Mouse (Mus musculus): ENCODE data around the gene Taf3. TPM values are rescaled to one million over a fixed set of nuclear protein-coding genes. Genes with fewer than 3 reads are reported as not detected.

Taf3 gene
- polyA plus RNA-seq, 1 experiment from 2014 or later, result 11.4 TPM

DNA sequence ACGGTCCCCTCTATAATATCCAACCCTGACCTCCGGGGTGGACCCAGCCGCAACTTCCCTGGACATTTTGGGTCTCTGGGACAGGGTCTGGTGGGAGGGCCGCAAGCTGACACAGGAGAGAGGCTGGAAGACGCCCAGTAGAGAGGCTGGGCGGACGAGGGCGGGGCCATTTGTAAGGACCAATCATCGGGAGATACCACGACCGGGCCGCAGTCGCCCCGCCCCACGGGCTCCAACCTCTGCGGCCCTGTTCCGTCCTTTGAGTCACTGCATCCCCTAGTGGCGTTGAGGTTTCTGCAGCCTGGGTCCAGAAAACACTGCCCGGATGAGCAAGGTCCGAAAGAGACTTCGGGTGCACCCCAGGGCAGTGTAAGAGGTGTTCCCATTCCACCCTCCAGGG lies 168.9 kb downstream of the Taf3 start:
- H3K9me3 ChIP-seq (ENCODE audit: control insufficient read depth, low read length), result no peaks in the 10 kb centered on the region
- peak overlapping the region; percentile 84 for H3K4me2 ChIP-seq (ENCODE audit: low read length)
- peak overlapping the region; percentile 46 for H3K4me3 ChIP-seq (ENCODE audit: low read length)
- H3K27me3 ChIP-seq (replicated peaks; ENCODE audit: control insufficient read depth, insufficient read depth, low read length), result peaks cover 35% of the 10 kb centered on the region
- WGBS, result 0% methylated on average over 15 of the region's 21 CpGs
- no peak overlapping the region for H3K27ac ChIP-seq (ENCODE audit: low read depth, low read length)
- peaks cover 11% of the 10 kb centered on the region; the same call in 1 of the 2 replicates for H3K4me1 ChIP-seq (ENCODE audit: control insufficient read depth, insufficient read depth, low read depth, low read length)
- H3K36me3 ChIP-seq (ENCODE audit: control insufficient read depth, insufficient read depth, low read length), result no peaks in the 10 kb centered on the region
- peak overlapping the region; percentile 22; the same call in 1 of the 2 replicates for H3K9ac ChIP-seq (ENCODE audit: low read depth, low read length)
- ATAC-seq, result peak; percentile 93

DNA sequence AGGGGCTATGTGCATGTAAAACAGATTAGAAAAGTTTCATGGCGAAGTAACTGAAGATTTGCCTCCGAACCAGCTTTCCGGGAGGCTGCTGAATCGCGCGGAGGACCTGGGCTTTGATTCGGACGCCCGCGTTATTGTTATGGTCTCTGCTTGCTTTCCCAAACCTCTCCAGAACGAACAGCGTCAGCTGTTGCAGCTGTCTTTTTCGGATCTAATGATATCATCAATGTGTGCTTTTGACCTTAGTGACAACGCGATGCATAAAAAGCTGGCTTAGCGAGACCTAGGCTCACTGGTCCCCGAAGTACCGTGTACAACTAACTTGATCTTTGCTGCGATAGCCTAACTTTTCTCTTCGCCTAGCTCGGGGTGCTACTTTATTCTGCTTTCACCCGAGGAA lies 169.3 kb downstream of the Taf3 start:
- Histone ChIP-seq H3K9ac (ENCODE audit: low read depth, low read length) (peak overlapping the region; percentile 22; the same call in 1 of the 2 replicates), H3K4me1 (ENCODE audit: control insufficient read depth, insufficient read depth, low read depth, low read length) (peaks cover 11% of the 10 kb centered on the region; the same call in 1 of the 2 replicates), H3K9me3 (ENCODE audit: control insufficient read depth, low read length) (no peaks in the 10 kb centered on the region), H3K27me3 (replicated peaks; ENCODE audit: control insufficient read depth, insufficient read depth, low read length) (peaks cover 36% of the 10 kb centered on the region), H3K4me3 (ENCODE audit: low read length) (peak overlapping the region; percentile 46), H3K36me3 (ENCODE audit: control insufficient read depth, insufficient read depth, low read length) (no peaks in the 10 kb centered on the region), H3K4me2 (ENCODE audit: low read length) (peak overlapping the region; percentile 84), H3K27ac (ENCODE audit: low read depth, low read length) (no peak overlapping the region; the same call in 1 of the 2 replicates)
- ATAC-seq, result peak; percentile 5; the same call in 1 of the 2 replicates
- 0% methylated on average over 22 of the region's 22 CpGs for WGBS

GRCm38 (mm10) chr2:9878564-9879081 lies 169.8 kb downstream of the Taf3 start:
- Histone ChIP-seq H3K9ac (ENCODE audit: low read depth, low read length) (peak overlapping the region; percentile 42), H3K27ac (ENCODE audit: low read depth, low read length) (no peak overlapping the region; the same call in 1 of the 2 replicates), H3K27me3 (replicated peaks; ENCODE audit: control insufficient read depth, insufficient read depth, low read length) (peaks cover 40% of the 10 kb centered on the region), H3K36me3 (ENCODE audit: control insufficient read depth, insufficient read depth, low read length) (no peaks in the 10 kb centered on the region), H3K9me3 (ENCODE audit: control insufficient read depth, low read length) (no peaks in the 10 kb centered on the region), H3K4me2 (ENCODE audit: low read length) (peak overlapping the region; percentile 84), H3K4me3 (ENCODE audit: low read length) (peak overlapping the region; percentile 46), H3K4me1 (ENCODE audit: control insufficient read depth, insufficient read depth, low read depth, low read length) (peaks cover 11% of the 10 kb centered on the region; the same call in 1 of the 2 replicates)
- ATAC-seq, result peak; percentile 34; the same call in 1 of the 2 replicates
- WGBS, result under 1% methylated on average over 24 of the region's 33 CpGs

DNA sequence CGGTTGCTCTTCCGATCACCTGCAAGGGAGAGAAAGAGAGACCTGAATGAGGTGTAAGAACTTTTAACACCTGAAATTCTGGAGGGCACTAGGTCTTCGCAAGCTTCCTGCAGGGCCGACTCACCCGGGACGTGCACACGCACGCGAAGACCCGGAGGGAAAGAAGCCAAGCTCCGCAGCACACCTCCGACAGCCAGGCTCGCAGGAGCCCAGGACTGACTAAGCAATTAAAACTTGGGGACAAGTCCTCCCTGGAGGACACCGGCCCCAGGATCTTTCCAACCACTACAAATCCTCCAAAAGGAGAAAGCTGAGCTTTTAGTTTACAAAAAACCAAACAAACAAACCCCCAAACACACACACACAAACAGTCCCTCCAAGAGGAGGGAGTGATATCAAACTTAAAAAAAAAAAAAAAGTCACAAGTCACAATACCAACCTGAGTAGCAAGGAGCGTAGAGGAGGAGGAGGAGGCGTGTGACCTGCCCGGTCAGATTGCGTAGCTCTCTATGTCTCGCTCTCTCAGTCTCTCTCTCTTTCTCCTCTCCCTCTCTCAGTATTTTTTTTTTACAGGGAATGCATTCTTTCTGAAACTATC lies 170.3 kb downstream of the Taf3 start:
- H3K27me3 ChIP-seq (replicated peaks; ENCODE audit: control insufficient read depth, insufficient read depth, low read length), result peaks cover 46% of the 10 kb centered on the region
- WGBS, result 2% methylated on average over 19 of the region's 19 CpGs

DNA sequence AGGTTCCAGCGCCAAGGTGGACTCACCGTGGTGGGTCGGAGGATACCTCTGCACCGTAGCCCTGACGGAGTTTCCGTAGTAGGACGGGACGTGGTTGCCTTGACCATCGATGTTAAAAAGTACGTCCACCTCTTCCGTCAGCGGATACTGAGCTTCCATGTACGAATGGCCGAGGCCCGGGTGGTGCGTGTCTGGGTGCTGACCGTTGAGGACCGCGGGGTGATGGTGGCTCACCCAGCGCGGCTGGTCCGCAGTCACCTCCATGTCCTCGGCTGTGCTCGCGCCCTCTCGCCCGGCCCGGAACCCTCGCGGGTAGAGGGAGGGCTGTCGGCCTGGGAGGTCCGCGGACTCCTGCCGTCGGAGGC lies 171.1 kb downstream of the Taf3 start:
- Histone ChIP-seq H3K27ac (ENCODE audit: low read depth, low read length) (no peak overlapping the region), H3K27me3 (replicated peaks; ENCODE audit: control insufficient read depth, insufficient read depth, low read length) (peaks cover 52% of the 10 kb centered on the region), H3K4me3 (ENCODE audit: low read length) (peak overlapping the region; percentile 46), H3K36me3 (ENCODE audit: control insufficient read depth, insufficient read depth, low read length) (no peaks in the 10 kb centered on the region), H3K4me1 (ENCODE audit: control insufficient read depth, insufficient read depth, low read depth, low read length) (peaks cover 11% of the 10 kb centered on the region; the same call in 1 of the 2 replicates), H3K9ac (ENCODE audit: low read depth, low read length) (no peak overlapping the region), H3K4me2 (ENCODE audit: low read length) (peak overlapping the region; percentile 46), H3K9me3 (ENCODE audit: control insufficient read depth, low read length) (no peaks in the 10 kb centered on the region)
- ATAC-seq, result no peak
- 1% methylated on average over 35 of the region's 35 CpGs for WGBS

More for the DNA sequence above, 170.3 kb downstream of the Taf3 start:
- H3K4me3 ChIP-seq (ENCODE audit: low read length), result peak overlapping the region; percentile 46
- peaks cover 11% of the 10 kb centered on the region; the same call in 1 of the 2 replicates for H3K4me1 ChIP-seq (ENCODE audit: control insufficient read depth, insufficient read depth, low read depth, low read length)
- peak overlapping the region; percentile 84 for H3K4me2 ChIP-seq (ENCODE audit: low read length)
- no peak for ATAC-seq
- H3K36me3 ChIP-seq (ENCODE audit: control insufficient read depth, insufficient read depth, low read length), result no peaks in the 10 kb centered on the region
- no peak overlapping the region for H3K9ac ChIP-seq (ENCODE audit: low read depth, low read length)
- H3K27ac ChIP-seq (ENCODE audit: low read depth, low read length), result no peak overlapping the region
- H3K9me3 ChIP-seq (ENCODE audit: control insufficient read depth, low read length), result no peaks in the 10 kb centered on the region

DNA sequence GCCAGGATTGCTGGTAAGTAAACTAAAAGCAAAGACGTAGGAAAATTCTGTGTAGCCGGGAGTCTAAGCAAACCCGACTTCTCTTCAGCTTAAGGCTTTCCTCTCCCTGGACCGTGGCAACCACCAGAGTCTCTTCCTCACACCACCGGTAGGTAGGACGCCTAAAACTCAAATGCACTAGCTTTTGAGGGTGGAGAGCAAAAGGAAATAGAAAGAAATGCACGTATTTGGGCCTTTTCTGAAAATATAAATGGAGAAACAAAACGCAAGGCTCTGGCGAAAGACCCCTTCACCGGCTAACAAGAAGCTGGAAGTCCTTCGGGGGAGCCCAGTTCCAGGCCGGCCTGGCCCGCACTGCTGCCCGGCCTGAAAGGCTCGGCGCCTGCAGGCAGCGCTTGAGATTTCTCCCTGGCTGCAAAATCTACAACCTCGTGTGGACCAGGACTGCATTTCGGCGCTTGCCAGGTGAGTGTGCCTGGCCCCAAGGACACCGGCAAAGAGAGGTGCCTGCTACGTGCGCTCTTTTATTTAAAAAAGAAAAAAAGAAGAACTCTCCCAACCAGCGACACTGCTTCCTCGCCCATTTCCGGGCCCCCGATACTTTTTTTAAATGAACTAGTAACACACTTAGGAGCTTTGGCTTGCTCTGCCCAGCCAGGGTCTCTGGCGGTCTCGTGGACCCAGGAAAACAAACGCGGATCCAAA lies 171.6 kb downstream of the Taf3 start:
- Histone ChIP-seq H3K27ac (ENCODE audit: low read depth, low read length) (no peak overlapping the region), H3K9me3 (ENCODE audit: control insufficient read depth, low read length) (no peaks in the 10 kb centered on the region), H3K27me3 (replicated peaks; ENCODE audit: control insufficient read depth, insufficient read depth, low read length) (peaks cover 48% of the 10 kb centered on the region), H3K4me1 (ENCODE audit: control insufficient read depth, insufficient read depth, low read depth, low read length) (peaks cover 11% of the 10 kb centered on the region; the same call in 1 of the 2 replicates), H3K4me2 (ENCODE audit: low read length) (peak overlapping the region; percentile 46), H3K4me3 (ENCODE audit: low read length) (peak overlapping the region; percentile 46), H3K9ac (ENCODE audit: low read depth, low read length) (no peak overlapping the region), H3K36me3 (ENCODE audit: control insufficient read depth, insufficient read depth, low read length) (no peaks in the 10 kb centered on the region)
- no peak for ATAC-seq
- 3% methylated on average over 31 of the region's 31 CpGs for WGBS

DNA sequence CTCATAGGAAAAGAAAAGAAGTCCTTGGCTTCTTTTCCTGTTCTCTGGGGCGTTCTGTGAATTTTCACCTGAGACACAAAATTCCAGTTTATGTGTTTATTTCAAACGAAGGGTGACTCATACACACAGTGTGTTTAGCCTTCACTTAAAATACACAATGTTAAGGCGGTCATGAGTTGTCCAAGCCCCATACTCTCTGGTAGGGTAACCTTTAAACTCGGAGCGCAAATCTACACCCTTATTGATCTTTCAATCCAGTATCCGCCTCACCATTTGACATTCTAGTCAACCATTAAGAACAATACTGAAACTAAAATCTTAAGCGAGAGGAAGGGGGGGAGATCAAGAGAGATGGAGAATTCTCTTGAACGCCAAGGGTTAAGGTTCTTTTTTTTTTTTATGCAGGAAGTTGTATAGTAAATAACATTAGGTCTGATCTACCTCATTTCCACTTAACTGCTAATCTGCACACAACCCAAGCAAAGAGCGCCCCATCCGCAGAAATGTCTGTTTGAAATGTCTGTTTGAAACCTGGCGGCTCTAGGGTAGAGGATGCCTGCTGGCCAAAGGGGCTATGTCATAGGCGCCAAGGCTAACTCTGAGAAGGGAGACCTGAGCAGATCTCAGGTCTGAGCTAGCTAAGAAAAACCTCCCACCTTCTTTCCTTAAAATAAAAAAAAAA lies 172.6 kb downstream of the Taf3 start:
- no peak for ATAC-seq
- Histone ChIP-seq H3K4me1 (ENCODE audit: control insufficient read depth, insufficient read depth, low read depth, low read length) (peaks cover 6% of the 10 kb centered on the region; the same call in 1 of the 2 replicates), H3K4me2 (ENCODE audit: low read length) (no peak overlapping the region), H3K27me3 (replicated peaks; ENCODE audit: control insufficient read depth, insufficient read depth, low read length) (peaks cover 53% of the 10 kb centered on the region), H3K9me3 (ENCODE audit: control insufficient read depth, low read length) (no peaks in the 10 kb centered on the region), H3K9ac (ENCODE audit: low read depth, low read length) (no peak overlapping the region), H3K36me3 (ENCODE audit: control insufficient read depth, insufficient read depth, low read length) (no peaks in the 10 kb centered on the region), H3K4me3 (ENCODE audit: low read length) (peak overlapping the region; percentile 46), H3K27ac (ENCODE audit: low read depth, low read length) (no peak overlapping the region)
- 13% methylated on average over 12 of the region's 12 CpGs for WGBS

GRCm38 (mm10) chr2:9875220-9875619 lies 173.2 kb downstream of the Taf3 start:
- WGBS, result 10% methylated on average over 4 of the region's 4 CpGs
- peaks cover 5% of the 10 kb centered on the region; the same call in 1 of the 2 replicates for H3K4me1 ChIP-seq (ENCODE audit: control insufficient read depth, insufficient read depth, low read depth, low read length)
- ATAC-seq, result no peak
- no peak overlapping the region for H3K9ac ChIP-seq (ENCODE audit: low read depth, low read length)
- H3K9me3 ChIP-seq (ENCODE audit: control insufficient read depth, low read length), result no peaks in the 10 kb centered on the region
- peaks cover 54% of the 10 kb centered on the region for H3K27me3 ChIP-seq (replicated peaks; ENCODE audit: control insufficient read depth, insufficient read depth, low read length)
- H3K4me2 ChIP-seq (ENCODE audit: low read length), result peak overlapping the region; percentile 24
- peak overlapping the region; percentile 20 for H3K4me3 ChIP-seq (ENCODE audit: low read length)
- H3K27ac ChIP-seq (ENCODE audit: low read depth, low read length), result no peak overlapping the region
- H3K36me3 ChIP-seq (ENCODE audit: control insufficient read depth, insufficient read depth, low read length), result no peaks in the 10 kb centered on the region

Data from hindbrain, embryonic 16.5 days (tissue).